Mouse (Mus musculus): Measurements from ENCODE around the gene Zfp385c.

- no peak for TF ChIP-seq CTCF (IDR thresholded peaks at IDR 0.05; ENCODE audit: low read depth, low read length)
- TF ChIP-seq TAL1 (conservative IDR thresholded peaks at IDR 0.05; ENCODE audit: low read depth, low read length) = no peak
- TF ChIP-seq GATA1 (IDR thresholded peaks at IDR 0.05; ENCODE audit: borderline replicate concordance, low read length) = no peak
These were observed 35.8 kb downstream of the Zfp385c start for GRCm38 (mm10) chr11:100656458-100656857.

Data from G1E (cell line).